Mouse (Mus musculus) stomach, embryonic 16.5 days (tissue): ENCODE measurements around the gene Sp4. TPM values are rescaled to one million over a fixed set of nuclear protein-coding genes. Genes with fewer than 3 reads are reported as not detected.

Experiments used
- ATAC-seq: fragments of 200-750 bp; cut with Nextera tagmentation; 2 replicates; pipeline ENCODE4 v1.8.0; 2017; ENCODE audit warnings: moderate number of reproducible peaks, moderate TSS enrichment; ENCODE audit not compliant: insufficient read depth, low FRiP score
- H3K27ac ChIP-seq: fragments of 300-500 bp; sonication (generic); 2 replicates; pipeline ENCODE4 v1.5.1; 2014; ENCODE audit warnings: low read length
- H3K27me3 ChIP-seq: fragments of 300-500 bp; sonication (generic); 2 replicates; pipeline ENCODE4 v1.6.1; 2014; ENCODE audit warnings: low read length, control low read depth, mixed read lengths; ENCODE audit not compliant: control insufficient read depth, insufficient read depth
- H3K36me3 ChIP-seq: fragments of 300-500 bp; sonication (generic); 2 replicates; pipeline ENCODE4 v1.6.1; 2014; ENCODE audit warnings: low read length; ENCODE audit not compliant: control insufficient read depth, insufficient read depth
- H3K4me1 ChIP-seq: fragments of 300-500 bp; sonication (generic); 2 replicates; pipeline ENCODE4 v1.6.1; 2014; ENCODE audit warnings: low read length, control low read depth, mixed read lengths; ENCODE audit not compliant: control insufficient read depth, insufficient read depth
- H3K4me2 ChIP-seq: fragments of 300-500 bp; sonication (generic); 2 replicates; pipeline ENCODE4 v1.6.1; 2014; ENCODE audit warnings: low read depth, low read length, mixed read lengths
- H3K4me3 ChIP-seq: fragments of 300-500 bp; sonication (generic); replicated peaks from 2 replicates; pipeline ENCODE4 v1.5.1; 2014; ENCODE audit warnings: mild to moderate bottlenecking, low read length
- H3K9ac ChIP-seq: fragments of 300-500 bp; sonication (generic); 2 replicates; pipeline ENCODE4 v1.6.1; 2014; ENCODE audit warnings: low read length
- H3K9me3 ChIP-seq: fragments of 300-500 bp; sonication (generic); replicated peaks from 2 replicates; pipeline ENCODE4 v1.6.1; 2016; ENCODE audit warnings: low read length, control low read depth; ENCODE audit not compliant: control insufficient read depth
- WGBS: fragments of 180-500 bp; shearing (Covaris S2); extraction: QIAGEN DNeasy Blood & Tissue Kit; methylation state at CpG from one replicate; pipeline ENCODE4 v1.1.7; 2014; 5-methylcytosine and 5-hydroxymethylcytosine counted together
- polyA plus RNA-seq: library from polyadenylated mRNA; unstranded; fragments of >200 nt; fragmentation: Nextera tagmentation; extraction: Ambion mirVana; gene quantifications from 2 replicates; pipeline ENCODE4 v1.2.1, GENCODE M21; 2015

The Sp4 gene
- polyA plus RNA-seq, 1 experiment from 2014 or later: 5.6 TPM

DNA sequence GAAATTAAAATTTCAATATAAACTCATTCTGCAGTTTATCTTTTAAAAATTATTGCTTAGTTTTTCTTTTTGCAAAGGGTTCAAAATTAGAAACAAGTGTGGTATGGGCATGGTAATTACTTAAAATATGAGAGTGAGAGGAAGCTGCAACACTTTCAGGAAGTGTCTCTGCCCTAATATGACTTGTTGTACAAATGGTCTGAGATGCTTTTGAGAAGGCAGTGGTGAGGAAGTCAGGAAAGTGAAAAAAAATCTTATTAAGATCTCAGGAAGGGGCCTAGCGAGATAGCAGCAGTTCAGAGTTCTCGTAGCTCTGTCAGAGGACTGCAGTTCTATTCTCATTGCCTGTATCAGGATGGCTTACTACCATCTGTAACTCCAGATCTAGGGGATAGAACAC, 89.1 kb downstream of the Sp4 start:
- Histone ChIP-seq H3K4me3 (no peak overlapping the region), H3K36me3 (no peaks in the 10 kb centered on the region), H3K9ac (no peak overlapping the region), H3K9me3 (no peaks in the 10 kb centered on the region), H3K27ac (no peak overlapping the region), H3K4me1 (no peaks in the 10 kb centered on the region), H3K4me2 (no peak overlapping the region), H3K27me3 (no peaks in the 10 kb centered on the region)
- 56% methylated on average over 2 of the region's 2 CpGs for WGBS
- ATAC-seq: no peak

GRCm38 (mm10) chr12:118198386-118199093, 102.7 kb downstream of the Sp4 start, which contains the start of gene Dnah11:
Gene Dnah11 (minus strand): TSS chr12:118199043.
- no peaks in the 10 kb centered on the region for H3K9me3 ChIP-seq
- ATAC-seq: peak; percentile 96
- peak within 1 kb of the TSS; percentile 68 for H3K9ac ChIP-seq
- WGBS: under 1% methylated on average over 47 of the region's 47 CpGs
- peaks cover 17% of the 10 kb centered on the region; the same call in 1 of the 2 replicates for H3K27me3 ChIP-seq
- H3K27ac ChIP-seq: no peak within 1 kb of the TSS
- H3K4me1 ChIP-seq: no peaks in the 10 kb centered on the region
- H3K4me3 ChIP-seq: peak within 1 kb of the TSS; percentile 59
- no peaks in the 10 kb centered on the region for H3K36me3 ChIP-seq
- peak within 1 kb of the TSS; percentile 94 for H3K4me2 ChIP-seq

DNA sequence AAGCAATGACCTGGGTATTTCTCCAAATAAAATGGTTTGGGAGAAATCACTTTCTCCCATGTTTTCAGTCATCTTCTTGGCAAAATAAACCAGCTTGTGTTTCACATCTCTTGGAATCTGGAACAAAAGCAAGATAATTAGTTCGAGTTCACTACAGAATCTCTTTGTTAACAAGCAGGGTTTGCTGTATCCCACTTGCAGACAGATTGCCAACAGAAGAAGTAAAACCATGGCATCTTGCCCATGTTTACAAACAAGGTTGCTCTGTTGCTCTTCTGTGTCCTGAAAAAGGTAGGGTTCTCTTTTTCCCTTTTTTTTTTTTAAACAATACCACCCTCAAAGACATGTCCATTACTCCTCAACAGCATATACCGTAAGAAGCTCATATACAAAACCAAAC, 104.7 kb downstream of the Sp4 start:
- H3K9me3 ChIP-seq: no peaks in the 10 kb centered on the region
- no peak overlapping the region for H3K4me3 ChIP-seq
- no peaks in the 10 kb centered on the region for H3K4me1 ChIP-seq
- H3K4me2 ChIP-seq: no peak overlapping the region
- H3K9ac ChIP-seq: no peak overlapping the region
- no peaks in the 10 kb centered on the region for H3K36me3 ChIP-seq
- H3K27me3 ChIP-seq: peaks cover 17% of the 10 kb centered on the region; the same call in 1 of the 2 replicates
- no peak for ATAC-seq
- H3K27ac ChIP-seq: no peak overlapping the region
- 54% methylated on average over 2 of the region's 2 CpGs for WGBS

DNA sequence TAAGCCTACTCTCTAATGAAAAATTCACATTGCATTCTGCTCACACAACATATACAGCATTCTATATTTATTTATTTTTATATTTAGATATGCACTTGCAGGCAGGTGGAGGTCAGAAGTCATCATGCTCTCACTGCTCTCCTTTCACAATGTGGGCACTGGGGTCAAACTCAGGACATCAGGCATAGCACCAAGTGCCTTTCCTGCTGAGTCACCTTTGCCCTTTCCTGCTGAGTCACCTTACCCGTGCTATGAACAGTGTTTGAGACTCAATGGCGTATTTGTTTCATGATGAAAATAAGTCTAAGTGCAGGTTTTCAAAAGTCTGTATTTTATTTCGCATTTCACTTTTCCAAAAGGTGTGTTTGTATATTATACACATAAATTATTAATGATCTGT, 111.7 kb downstream of the Sp4 start:
- WGBS: 69% methylated on average over 3 of the region's 3 CpGs

GRCm38 (mm10) chr12:118187663-118188062, 113.6 kb downstream of the Sp4 start:
- Histone ChIP-seq H3K27ac (no peak overlapping the region), H3K4me1 (peaks cover 14% of the 10 kb centered on the region), H3K4me3 (no peak overlapping the region), H3K27me3 (no peaks in the 10 kb centered on the region), H3K9me3 (no peaks in the 10 kb centered on the region), H3K9ac (no peak overlapping the region), H3K36me3 (no peaks in the 10 kb centered on the region), H3K4me2 (no peak overlapping the region)
- ATAC-seq: peak; percentile 61; the same call in 1 of the 2 replicates
- 44% methylated on average over 2 of the region's 2 CpGs for WGBS

More for the DNA sequence above, 111.7 kb downstream of the Sp4 start:
- H3K27ac ChIP-seq: no peak overlapping the region
- peaks cover 14% of the 10 kb centered on the region for H3K4me1 ChIP-seq
- H3K9me3 ChIP-seq: no peaks in the 10 kb centered on the region
- H3K4me3 ChIP-seq: no peak overlapping the region
- no peak overlapping the region for H3K9ac ChIP-seq
- no peaks in the 10 kb centered on the region for H3K27me3 ChIP-seq
- H3K4me2 ChIP-seq: no peak overlapping the region
- H3K36me3 ChIP-seq: no peaks in the 10 kb centered on the region
- no peak for ATAC-seq

DNA sequence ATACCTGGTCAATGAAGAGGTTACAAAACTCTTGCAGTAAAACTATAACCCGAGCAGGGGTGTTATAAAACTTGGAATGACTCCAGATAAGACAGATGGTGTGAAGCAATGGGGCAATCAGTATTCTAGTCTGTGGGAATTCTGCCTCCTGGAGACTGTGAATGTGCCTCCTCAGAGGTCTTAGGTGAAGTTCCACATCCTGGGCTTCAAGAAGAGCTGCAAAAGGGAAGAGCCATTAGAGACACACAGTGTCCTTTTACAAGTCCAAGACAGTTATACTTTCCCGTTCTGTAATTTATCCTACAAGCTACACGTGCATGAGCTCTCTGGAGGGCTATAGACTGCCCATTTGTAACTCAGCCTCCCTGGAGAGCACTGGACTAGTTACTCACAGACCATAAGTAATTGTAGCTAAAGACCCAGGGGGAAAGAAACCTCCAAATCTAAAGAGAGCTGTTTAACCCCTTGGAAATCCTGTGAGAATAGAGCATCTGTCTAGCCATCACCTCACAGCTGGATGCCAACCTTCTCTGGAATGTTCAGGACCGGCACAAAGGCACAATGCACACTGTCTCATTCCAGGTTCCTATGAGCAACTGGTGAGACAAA, 114.3 kb downstream of the Sp4 start:
- 19% methylated on average over 4 of the region's 4 CpGs for WGBS
- peak; percentile 69; the same call in 1 of the 2 replicates for ATAC-seq
- Histone ChIP-seq H3K27me3 (no peaks in the 10 kb centered on the region), H3K4me2 (no peak overlapping the region), H3K9ac (no peak overlapping the region), H3K27ac (peak overlapping the region; percentile 24), H3K36me3 (no peaks in the 10 kb centered on the region), H3K9me3 (no peaks in the 10 kb centered on the region), H3K4me1 (peaks cover 14% of the 10 kb centered on the region), H3K4me3 (no peak overlapping the region)

- H3K4me1 ChIP-seq: peaks cover 14% of the 10 kb centered on the region
- H3K9me3 ChIP-seq: no peaks in the 10 kb centered on the region
- H3K27ac ChIP-seq: no peak overlapping the region
- ATAC-seq: peak; percentile 62; the same call in 1 of the 2 replicates
- no peak overlapping the region for H3K4me2 ChIP-seq
- no peak overlapping the region for H3K9ac ChIP-seq
- H3K27me3 ChIP-seq: no peaks in the 10 kb centered on the region
- WGBS: 7% methylated on average over 4 of the region's 4 CpGs
- H3K4me3 ChIP-seq: no peak overlapping the region
- H3K36me3 ChIP-seq: no peaks in the 10 kb centered on the region
Measured at GRCm38 (mm10) chr12:118186120-118186880, 114.9 kb downstream of the Sp4 start.
